Mouse (Mus musculus) thymus, postnatal 36 days (tissue): ENCODE measurements at regions not wholly inside any gene's neighbourhood (a gene's known extent, or its start where the extent isn't known, plus 50 kb on each side); places are given as distances from the start of the nearest gene placed in this dataset.

Experiments
- DNase-seq, 2 experiments: peaks; one replicate each; pipeline ENCODE4 v3.0.0; 2022; ENCODE audit warnings: mixed read lengths in 2 of 2

- DNase-seq, result no peak
Measured at GRCm38 (mm10) chr8:127757396-127757795, 601.0 kb upstream of the Nrp1 start.

- no peak for DNase-seq
Measured at GRCm38 (mm10) chr8:127759906-127760305, 598.5 kb upstream of the Nrp1 start.

- no peak for DNase-seq
Measured at GRCm38 (mm10) chr8:127765199-127765598, 593.2 kb upstream of the Nrp1 start.

GRCm38 (mm10) chr8:127768311-127768710 is 590.1 kb upstream of the Nrp1 start:
- no peak for DNase-seq

GRCm38 (mm10) chr8:127769651-127770050 is 588.8 kb upstream of the Nrp1 start:
- no peak for DNase-seq

GRCm38 (mm10) chr8:127771781-127772180 is 586.6 kb upstream of the Nrp1 start:
- DNase-seq, result no peak

- no peak for DNase-seq
Measured at GRCm38 (mm10) chr8:127772415-127772814, 586.0 kb upstream of the Nrp1 start.

- DNase-seq, result no peak
Measured at GRCm38 (mm10) chr8:127772917-127773316, 585.5 kb upstream of the Nrp1 start.

GRCm38 (mm10) chr8:127774642-127775041 is 583.8 kb upstream of the Nrp1 start:
- DNase-seq, result no peak

GRCm38 (mm10) chr8:127775160-127775559 is 583.2 kb upstream of the Nrp1 start:
- no peak for DNase-seq

GRCm38 (mm10) chr8:127775747-127776146 is 582.7 kb upstream of the Nrp1 start:
- DNase-seq, result no peak

GRCm38 (mm10) chr8:127778352-127779020 is 579.9 kb upstream of the Nrp1 start:
- no peak for DNase-seq

- no peak for DNase-seq
Measured at GRCm38 (mm10) chr8:127779021-127779689, 579.2 kb upstream of the Nrp1 start.

- DNase-seq, result no peak
Measured at GRCm38 (mm10) chr8:127780596-127780995, 577.8 kb upstream of the Nrp1 start.

GRCm38 (mm10) chr8:127781011-127781410 is 577.4 kb upstream of the Nrp1 start:
- no peak for DNase-seq

GRCm38 (mm10) chr8:127792611-127793010 is 565.8 kb upstream of the Nrp1 start:
- DNase-seq, result no peak

- no peak for DNase-seq
Measured at GRCm38 (mm10) chr8:127799849-127800471, 558.4 kb upstream of the Nrp1 start.

GRCm38 (mm10) chr8:127802136-127802535 is 556.3 kb upstream of the Nrp1 start:
- DNase-seq, result no peak

GRCm38 (mm10) chr8:127802661-127803333 is 555.6 kb upstream of the Nrp1 start:
- no peak for DNase-seq

- no peak for DNase-seq
Measured at GRCm38 (mm10) chr8:127809203-127810155, 548.9 kb upstream of the Nrp1 start.

- DNase-seq, result no peak
Measured at GRCm38 (mm10) chr8:127811338-127811737, 547.1 kb upstream of the Nrp1 start.

GRCm38 (mm10) chr8:127814785-127815523 is 543.5 kb upstream of the Nrp1 start:
- DNase-seq, result peak; percentile 14 to 27
